Mouse (Mus musculus) CH12.LX (cell line): ENCODE results near the gene Kcnn1.

ENCODE experiments used
- CTCF ChIP-seq, 2 experiments: IDR thresholded peaks in 1 of 2; conservative IDR thresholded peaks in 1 of 2; 2 replicates each; pipeline ENCODE4 v1.5.1; 2011 to 2012; ENCODE audit warnings: low read depth in 2 of 2, low read length in 2 of 2, improper control_type of control experiment in 1 of 2, inconsistent platforms in 1 of 2, mild to moderate bottlenecking in 1 of 2, moderate library complexity in 1 of 2
- ELF1 ChIP-seq: IDR thresholded peaks from 2 replicates; pipeline ENCODE4 v1.6.1; 2014; ENCODE audit warnings: low read depth, mild to moderate bottlenecking, inconsistent platforms, low read length, improper control_type of control experiment
- EP300 ChIP-seq: IDR thresholded peaks from 2 replicates; pipeline ENCODE4 v1.6.1; 2011; ENCODE audit warnings: low read length, improper control_type of control experiment
- JUN ChIP-seq: IDR thresholded peaks from 2 replicates; pipeline ENCODE4 v1.6.1; 2011; ENCODE audit warnings: low read depth, mild to moderate bottlenecking, low read length, improper control_type of control experiment, moderate library complexity; ENCODE audit not compliant: insufficient read depth
- KAT2A ChIP-seq: IDR thresholded peaks from 2 replicates; pipeline ENCODE4 v1.6.1; 2012; ENCODE audit warnings: low read length, improper control_type of control experiment, inconsistent platforms; ENCODE audit not compliant: insufficient replicate concordance
- MEF2A ChIP-seq: IDR thresholded peaks from 2 replicates; pipeline ENCODE4 v1.6.1; 2014; ENCODE audit warnings: low read depth, mild to moderate bottlenecking, inconsistent platforms, low read length, improper control_type of control experiment, borderline replicate concordance
- NELFE ChIP-seq: IDR thresholded peaks from 2 replicates; pipeline ENCODE4 v1.6.1; 2011; ENCODE audit warnings: low read depth, low read length, improper control_type of control experiment
- PAX5 ChIP-seq: IDR thresholded peaks from 2 replicates; pipeline ENCODE4 v1.6.1; 2012; ENCODE audit warnings: low read length, inconsistent platforms, mixed read lengths
- POLR2A ChIP-seq: IDR thresholded peaks from 2 replicates; pipeline ENCODE4 v1.6.1; 2011; ENCODE audit warnings: low read depth, mild to moderate bottlenecking, improper control_type of control experiment, low read length
- RCOR1 ChIP-seq: conservative IDR thresholded peaks from 2 replicates; pipeline ENCODE4 v1.6.1; 2012; ENCODE audit warnings: low read depth, mild to moderate bottlenecking, inconsistent platforms, low read length, improper control_type of control experiment
- SIN3A ChIP-seq: IDR thresholded peaks from 2 replicates; pipeline ENCODE4 v1.6.1; 2012; ENCODE audit warnings: low read length, improper control_type of control experiment, inconsistent platforms
- SMC3 ChIP-seq: IDR thresholded peaks from 2 replicates; pipeline ENCODE4 v1.6.1; 2011; ENCODE audit warnings: low read depth, low read length, improper control_type of control experiment
- ZC3H11A ChIP-seq: IDR thresholded peaks from 2 replicates; pipeline ENCODE4 v1.6.1; 2012; ENCODE audit warnings: low read depth, mild to moderate bottlenecking, inconsistent platforms, low read length, improper control_type of control experiment
- ZKSCAN1 ChIP-seq: IDR thresholded peaks from 2 replicates; pipeline ENCODE4 v1.6.1; 2012; ENCODE audit warnings: low read depth, inconsistent platforms, low read length, improper control_type of control experiment, borderline replicate concordance

DNA sequence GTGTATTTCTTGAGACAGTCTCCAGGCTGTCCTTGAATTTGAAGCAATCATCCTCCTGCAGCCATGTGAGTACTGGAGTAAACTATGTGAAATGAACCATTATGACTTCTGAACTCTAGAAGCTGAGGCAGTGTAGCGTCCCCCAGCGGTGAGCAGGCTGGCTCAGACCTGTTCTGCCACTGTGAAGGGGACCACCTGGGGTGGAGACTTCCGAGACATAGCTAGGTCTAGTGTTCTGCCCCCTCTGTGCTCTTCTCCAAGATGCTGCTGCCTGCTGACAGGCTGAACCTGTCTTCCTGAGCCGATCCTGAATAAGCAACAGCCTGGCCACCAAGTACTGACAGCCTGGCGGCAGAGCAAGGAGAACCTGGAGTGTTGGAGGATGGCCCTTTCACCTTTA lies 17.9 kb downstream of the Kcnn1 start:
- TF ChIP-seq ZKSCAN1 (no peak), ZC3H11A (no peak), PAX5 (no peak), NELFE (no peak), RCOR1 (no peak), ELF1 (no peak), SIN3A (no peak), CTCF (conservative IDR thresholded peaks at IDR 0.05 in 1 of 2, IDR thresholded peaks at IDR 0.05 in 1 of 2; ENCODE audit: low read depth in 2 of 2, low read length in 2 of 2) (no peak), EP300 (no peak), POLR2A (no peak), SMC3 (no peak), KAT2A (no peak), MEF2A (no peak), JUN (no peak)
